Mouse (Mus musculus) liver, embryonic 16.5 days (tissue): ENCODE data around the gene Nub1. TPM values are rescaled to one million over a fixed set of nuclear protein-coding genes. Genes with fewer than 3 reads are reported as not detected.
A peak's percentile ranks its signal among the peaks of the same experiment; 100 is the strongest.

ENCODE experiments used
- ATAC-seq: fragments of 200-750 bp; cut with Nextera tagmentation; 2 replicates; pipeline ENCODE4 v1.8.0; 2017; ENCODE audit warnings: low read depth, mild to moderate bottlenecking, moderate number of reproducible peaks, moderate library complexity
- H3K27ac ChIP-seq: fragments of 300-500 bp; sonication (generic); 2 replicates; pipeline ENCODE4 v1.5.1; 2014; ENCODE audit warnings: mild to moderate bottlenecking, low read length
- H3K27me3 ChIP-seq: fragments of 300-500 bp; sonication (generic); 2 replicates; pipeline ENCODE4 v1.6.1; 2014; ENCODE audit warnings: low read depth, low read length, mixed read lengths; ENCODE audit not compliant: control insufficient read depth, insufficient read depth
- H3K36me3 ChIP-seq: fragments of 300-500 bp; sonication (generic); 2 replicates; pipeline ENCODE4 v1.6.1; 2014; ENCODE audit warnings: mild to moderate bottlenecking; ENCODE audit not compliant: control insufficient read depth, insufficient read depth
- H3K4me1 ChIP-seq: fragments of 300-500 bp; sonication (generic); 2 replicates; pipeline ENCODE4 v1.6.1; 2014; ENCODE audit warnings: low read depth, low read length, mixed read lengths; ENCODE audit not compliant: control insufficient read depth
- H3K4me2 ChIP-seq: fragments of 300-500 bp; sonication (generic); 2 replicates; pipeline ENCODE4 v1.6.1; 2014; ENCODE audit warnings: low read depth, low read length, mixed read lengths
- H3K4me3 ChIP-seq: fragments of 300-500 bp; sonication (generic); 2 replicates; pipeline ENCODE4 v1.5.1; 2014; ENCODE audit warnings: low read depth, mild to moderate bottlenecking, low read length
- H3K9ac ChIP-seq: fragments of 300-500 bp; sonication (generic); 2 replicates; pipeline ENCODE4 v1.6.1; 2014; ENCODE audit warnings: low read depth, low read length
- H3K9me3 ChIP-seq: fragments of 300-500 bp; sonication (generic); replicated peaks from 2 replicates; pipeline ENCODE4 v1.6.1; 2016; ENCODE audit warnings: low read length; ENCODE audit not compliant: control insufficient read depth
- WGBS: fragments of 180-500 bp; shearing (Covaris S2); extraction: QIAGEN DNeasy Blood & Tissue Kit; methylation state at CpG from one replicate; pipeline ENCODE4 v1.1.7; 2014; ENCODE audit not compliant: insufficient replicate concordance; 5-methylcytosine and 5-hydroxymethylcytosine counted together
- polyA plus RNA-seq: library from polyadenylated mRNA; unstranded; fragments of >200 nt; fragmentation: Nextera tagmentation; extraction: Ambion mirVana; gene quantifications from 2 replicates; pipeline ENCODE4 v1.2.1, GENCODE M21; 2015

Gene Nub1
- polyA plus RNA-seq, 1 experiment from 2014 or later = 13.6 TPM

- ATAC-seq = no peak
- Histone ChIP-seq H3K27me3 (no peaks in the 10 kb centered on the region), H3K9ac (no peak overlapping the region), H3K27ac (no peak overlapping the region), H3K36me3 (no peaks in the 10 kb centered on the region), H3K4me2 (no peak overlapping the region), H3K4me3 (no peak overlapping the region), H3K9me3 (no peaks in the 10 kb centered on the region), H3K4me1 (peaks cover 4% of the 10 kb centered on the region; the same call in 1 of the 2 replicates)
- 67% methylated on average over 15 of the region's 15 CpGs for WGBS
Measured at GRCm38 (mm10) chr5:24741172-24741885, 56.0 kb downstream of the Nub1 start.

GRCm38 (mm10) chr5:24743956-24744355 is 58.6 kb downstream of the Nub1 start:
- Histone ChIP-seq H3K9me3 (no peaks in the 10 kb centered on the region), H3K27ac (no peak overlapping the region), H3K36me3 (no peaks in the 10 kb centered on the region), H3K9ac (no peak overlapping the region), H3K4me2 (no peak overlapping the region), H3K4me3 (no peak overlapping the region), H3K4me1 (no peaks in the 10 kb centered on the region), H3K27me3 (no peaks in the 10 kb centered on the region)
- WGBS = 72% methylated on average over 10 of the region's 10 CpGs
- ATAC-seq = no peak

- Histone ChIP-seq H3K4me3 (no peak overlapping the region), H3K9me3 (no peaks in the 10 kb centered on the region), H3K4me1 (peaks cover 10% of the 10 kb centered on the region), H3K27ac (no peak overlapping the region), H3K27me3 (peaks cover 4% of the 10 kb centered on the region), H3K4me2 (no peak overlapping the region), H3K9ac (no peak overlapping the region), H3K36me3 (no peaks in the 10 kb centered on the region)
- no peak for ATAC-seq
- WGBS = 28% methylated on average over 6 of the region's 6 CpGs
Measured at GRCm38 (mm10) chr5:24747533-24747932, 62.2 kb downstream of the Nub1 start.

GRCm38 (mm10) chr5:24749731-24750130 is 64.4 kb downstream of the Nub1 start:
- Histone ChIP-seq H3K4me1 (peaks cover 10% of the 10 kb centered on the region), H3K4me3 (peak overlapping the region; percentile 58; the same call in 1 of the 2 replicates), H3K9ac (no peak overlapping the region), H3K36me3 (no peaks in the 10 kb centered on the region), H3K27ac (no peak overlapping the region), H3K9me3 (no peaks in the 10 kb centered on the region), H3K4me2 (peak overlapping the region; percentile 72; the same call in 1 of the 2 replicates), H3K27me3 (peaks cover 4% of the 10 kb centered on the region)
- no peak for ATAC-seq
- WGBS = 63% methylated on average over 5 of the region's 5 CpGs

GRCm38 (mm10) chr5:24750321-24751304 is 65.3 kb downstream of the Nub1 start:
- Histone ChIP-seq H3K4me1 (peaks cover 10% of the 10 kb centered on the region), H3K36me3 (no peaks in the 10 kb centered on the region), H3K4me2 (peak overlapping the region; percentile 72), H3K9ac (peak overlapping the region; percentile 69), H3K9me3 (no peaks in the 10 kb centered on the region), H3K27me3 (peaks cover 4% of the 10 kb centered on the region), H3K4me3 (peak overlapping the region; percentile 58), H3K27ac (peak overlapping the region; percentile 40)
- ATAC-seq = peak; percentile 70
- 3% methylated on average over 57 of the region's 59 CpGs for WGBS

GRCm38 (mm10) chr5:24751305-24752174 is 66.2 kb downstream of the Nub1 start:
- Histone ChIP-seq H3K9ac (peak overlapping the region; percentile 69), H3K9me3 (no peaks in the 10 kb centered on the region), H3K36me3 (no peaks in the 10 kb centered on the region), H3K27me3 (peaks cover 4% of the 10 kb centered on the region), H3K4me2 (peak overlapping the region; percentile 72), H3K4me1 (peaks cover 10% of the 10 kb centered on the region), H3K4me3 (peak overlapping the region; percentile 58), H3K27ac (peak overlapping the region; percentile 40)
- 5% methylated on average over 25 of the region's 25 CpGs for WGBS
- ATAC-seq = peak; percentile 54

- WGBS = 6% methylated on average over 2 of the region's 2 CpGs
- Histone ChIP-seq H3K27me3 (peaks cover 4% of the 10 kb centered on the region), H3K9ac (no peak overlapping the region), H3K9me3 (no peaks in the 10 kb centered on the region), H3K4me2 (no peak overlapping the region), H3K4me1 (peaks cover 10% of the 10 kb centered on the region), H3K4me3 (no peak overlapping the region), H3K36me3 (no peaks in the 10 kb centered on the region), H3K27ac (no peak overlapping the region; the same call in 1 of the 2 replicates)
- no peak; the same call in 1 of the 2 replicates for ATAC-seq
Measured at GRCm38 (mm10) chr5:24752175-24752498, 66.8 kb downstream of the Nub1 start.

- no peak for ATAC-seq
- Histone ChIP-seq H3K27ac (no peak overlapping the region), H3K9ac (no peak overlapping the region)
Measured at GRCm38 (mm10) chr5:24756931-24757330, 71.6 kb downstream of the Nub1 start.

More at GRCm38 (mm10) chr5:24756931-24757330, 71.6 kb downstream of the Nub1 start:
- H3K4me3 ChIP-seq = no peak overlapping the region
- no peak overlapping the region for H3K4me2 ChIP-seq
- no peaks in the 10 kb centered on the region; the same call in 1 of the 2 replicates for H3K27me3 ChIP-seq
- H3K9me3 ChIP-seq = no peaks in the 10 kb centered on the region
- no peaks in the 10 kb centered on the region for H3K4me1 ChIP-seq
- WGBS = 58% methylated on average over 3 of the region's 3 CpGs
- no peaks in the 10 kb centered on the region for H3K36me3 ChIP-seq
